Mouse (Mus musculus): ENCODE measurements at regions not wholly inside any gene's neighbourhood (a gene's known extent, or its start where the extent isn't known, plus 50 kb on each side); places are given as distances from the start of the nearest gene placed in this dataset.

DNA sequence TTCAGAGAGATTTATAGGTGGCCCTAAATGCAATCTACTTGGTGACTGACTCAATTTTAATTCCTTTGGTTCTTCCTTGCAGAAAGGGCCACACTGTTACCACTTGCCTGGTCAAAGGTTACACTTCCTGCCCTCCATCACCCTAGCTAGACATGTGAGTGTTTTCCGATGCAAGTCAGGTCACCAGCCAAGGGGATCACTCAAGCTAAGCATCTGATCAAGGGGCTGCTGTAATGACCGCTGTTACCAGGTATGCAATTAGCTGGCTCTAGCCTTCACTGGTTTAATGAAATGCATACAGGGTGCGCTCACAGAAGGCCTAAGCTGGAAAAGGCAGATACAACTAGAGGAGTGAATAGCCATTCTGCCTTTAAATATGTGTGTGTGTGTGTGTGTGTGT, 105.1 kb downstream of the Mtx2 start:
- DNase-seq (ENCODE audit: low spot score) = no peak

DNA sequence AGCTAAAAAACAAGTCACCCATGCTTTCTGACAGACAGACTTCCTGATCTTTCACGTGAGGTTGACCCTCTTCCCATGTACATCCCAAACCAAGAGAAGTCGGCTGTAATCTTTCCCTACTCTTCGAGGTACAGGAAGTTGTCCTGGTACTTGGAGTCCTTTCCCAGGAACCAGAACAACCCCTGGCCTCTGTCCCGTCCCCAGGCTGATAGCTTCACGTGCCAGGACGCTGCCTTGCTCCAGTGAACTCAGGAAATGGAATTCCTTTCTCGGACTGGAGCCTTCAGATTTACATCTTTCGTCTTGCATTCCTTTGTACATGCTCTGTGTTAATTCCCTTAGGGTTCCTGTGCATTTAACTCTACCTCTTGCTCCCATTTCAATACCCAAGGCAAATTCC, 107.6 kb downstream of the Mtx2 start:
- peak; percentile 53 for DNase-seq (ENCODE audit: low spot score)

DNA sequence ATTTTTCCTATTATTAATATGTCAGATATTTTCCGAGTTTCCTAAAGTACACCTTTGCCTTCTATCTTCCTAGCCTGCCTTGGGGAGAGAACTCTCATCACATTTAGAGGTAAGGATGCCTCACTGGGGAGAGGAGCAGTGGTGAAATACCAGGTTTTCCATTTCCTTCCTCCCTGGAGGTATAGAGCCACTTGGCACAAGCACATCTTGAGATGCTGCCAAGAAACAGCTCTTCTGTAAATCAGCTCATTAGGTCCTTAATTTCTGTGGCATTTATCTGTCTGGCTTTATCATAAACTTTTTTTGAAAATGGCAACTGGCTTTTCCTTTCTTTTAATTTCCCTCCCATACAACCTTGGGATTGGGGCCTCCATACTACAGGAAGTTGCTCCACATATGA, 108.2 kb downstream of the Mtx2 start:
- no peak for DNase-seq (ENCODE audit: low spot score)

DNA sequence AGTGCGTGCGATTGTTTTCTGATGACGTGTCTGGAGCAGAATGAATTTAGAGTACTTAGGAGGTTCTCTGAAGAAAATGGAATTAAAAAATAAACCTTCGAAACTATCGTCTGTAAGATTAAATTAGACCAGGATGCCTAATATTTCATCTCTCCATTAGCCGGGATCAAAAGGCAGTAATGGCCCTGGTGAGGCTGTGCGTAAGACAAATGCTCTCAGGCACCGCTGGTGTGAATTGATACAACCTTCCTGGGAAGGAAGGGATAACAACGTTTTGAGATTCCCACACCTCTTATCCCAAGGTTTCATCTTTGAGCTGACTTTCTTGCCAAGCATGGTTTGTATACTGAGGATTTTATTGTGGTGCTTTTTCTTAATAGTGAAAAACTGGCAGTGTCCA, 113.1 kb downstream of the Mtx2 start:
- no peak for DNase-seq (ENCODE audit: low spot score)

DNA sequence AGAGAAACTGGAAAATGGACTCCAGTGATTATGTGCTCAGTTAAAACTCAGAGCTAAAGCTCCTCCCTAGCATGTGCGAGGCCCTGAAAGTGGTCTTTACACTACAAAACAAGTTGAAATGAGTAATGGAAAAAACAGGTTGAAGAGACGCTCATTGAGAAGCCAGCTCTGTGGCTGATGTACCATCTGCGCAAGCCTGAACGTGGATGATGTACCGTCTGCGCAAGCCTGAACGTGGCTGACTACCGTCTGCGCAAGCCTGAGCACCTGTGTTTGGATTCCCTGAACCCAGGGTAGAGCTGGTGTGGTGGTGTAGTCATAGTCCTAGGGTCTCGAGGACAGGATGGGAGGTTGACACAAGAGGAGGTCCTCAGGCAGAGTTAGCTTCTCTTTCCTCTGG, 116.4 kb downstream of the Mtx2 start:
- DNase-seq (ENCODE audit: low spot score) = no peak

DNA sequence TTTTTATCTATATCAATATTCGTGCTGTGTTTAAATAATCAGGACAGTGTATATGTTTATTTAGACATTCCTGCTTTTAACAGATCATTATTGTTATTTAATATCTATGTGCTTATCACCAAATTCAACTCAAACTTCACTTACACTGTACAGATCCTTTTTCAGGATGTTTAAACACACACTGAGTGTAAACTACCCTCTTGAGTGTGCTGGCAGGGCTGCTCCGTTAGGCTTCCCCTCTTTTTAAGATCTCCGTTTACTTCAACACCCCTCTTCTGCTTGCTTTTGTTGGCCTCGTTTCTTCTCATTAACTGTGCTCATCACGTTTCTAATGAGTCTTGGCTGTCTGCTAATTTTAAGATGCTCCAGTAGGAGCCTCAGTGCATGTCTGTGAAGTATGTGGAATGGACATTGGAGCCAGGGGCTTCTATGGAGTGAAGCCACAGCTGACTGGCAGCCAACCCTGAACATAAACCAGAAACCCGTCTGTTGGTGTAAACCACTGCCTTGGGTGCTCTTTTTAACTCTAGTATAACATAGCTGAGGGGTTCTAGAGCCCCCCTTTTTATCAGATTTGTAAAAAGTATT, 117.1 kb downstream of the Mtx2 start:
- no peak for DNase-seq (ENCODE audit: low spot score)

DNA sequence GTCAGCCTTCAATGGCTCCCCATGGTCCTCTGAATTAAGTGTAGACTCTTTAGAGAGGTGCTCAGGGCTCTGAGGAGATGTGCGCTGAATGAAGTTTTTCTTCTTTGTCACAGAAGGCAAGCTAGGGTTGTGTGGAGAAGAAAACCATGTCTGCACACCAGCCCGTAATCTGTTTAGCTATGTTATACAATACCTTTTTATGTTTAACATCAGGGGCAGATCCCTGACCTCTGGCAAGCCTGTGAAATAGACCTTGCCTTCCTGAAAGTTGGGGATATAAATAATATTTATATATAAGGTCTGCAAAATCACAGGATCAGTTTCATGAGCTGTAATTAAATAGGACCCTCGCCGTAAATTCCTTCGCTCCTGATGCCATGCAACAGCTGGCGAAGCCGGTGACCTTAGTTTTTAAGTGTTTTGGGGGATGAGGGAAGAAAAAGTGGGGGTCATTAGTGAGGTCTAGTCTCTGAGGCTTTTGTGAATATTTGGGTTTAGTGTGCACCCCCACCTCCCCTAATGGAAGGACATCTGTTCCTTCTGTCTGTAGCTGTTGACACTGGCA, 119.7 kb downstream of the Mtx2 start:
- DNase-seq (ENCODE audit: low spot score) = no peak

DNA sequence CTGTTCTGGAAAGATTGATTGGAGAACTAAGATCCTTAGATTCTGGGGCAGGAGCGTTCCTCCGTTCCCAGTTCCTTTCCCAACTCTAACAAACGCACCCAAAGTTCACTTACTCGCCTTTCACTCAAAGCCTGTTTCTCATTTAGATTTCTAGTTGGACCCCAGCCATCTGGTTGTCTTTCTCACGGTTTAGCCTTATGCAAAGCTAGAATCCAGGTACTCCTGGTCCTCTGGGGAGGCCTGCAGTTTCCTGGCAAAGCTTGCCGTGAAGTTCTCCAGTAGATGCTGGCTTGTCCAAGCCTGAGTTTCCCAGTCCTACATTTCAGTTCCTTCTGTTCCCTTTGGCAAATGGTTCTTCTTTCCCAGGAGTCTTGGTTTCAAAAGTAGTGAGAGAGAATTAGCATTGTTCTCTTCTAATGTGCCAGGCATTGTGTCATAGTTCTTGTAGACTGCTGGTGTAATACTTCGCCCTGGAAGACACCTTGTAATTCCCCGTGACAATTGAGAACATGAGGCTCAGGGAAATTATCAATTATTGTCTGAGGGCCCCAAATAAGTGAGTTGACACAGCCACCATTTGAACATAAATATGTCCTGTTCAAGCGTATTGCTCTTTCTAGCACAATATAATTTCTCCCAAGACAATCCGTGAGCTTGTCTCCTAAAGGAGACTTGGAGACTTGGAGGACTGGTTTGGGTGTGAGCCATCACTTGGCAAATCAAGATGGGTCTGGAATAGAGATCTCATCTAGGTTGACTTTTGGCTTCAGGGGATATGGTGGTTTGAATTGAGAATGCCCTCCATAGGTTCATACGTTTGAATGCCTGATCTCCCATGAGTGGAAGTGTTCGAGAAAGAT, 126.0 kb downstream of the Mtx2 start:
- no peak for DNase-seq (ENCODE audit: low spot score)

DNA sequence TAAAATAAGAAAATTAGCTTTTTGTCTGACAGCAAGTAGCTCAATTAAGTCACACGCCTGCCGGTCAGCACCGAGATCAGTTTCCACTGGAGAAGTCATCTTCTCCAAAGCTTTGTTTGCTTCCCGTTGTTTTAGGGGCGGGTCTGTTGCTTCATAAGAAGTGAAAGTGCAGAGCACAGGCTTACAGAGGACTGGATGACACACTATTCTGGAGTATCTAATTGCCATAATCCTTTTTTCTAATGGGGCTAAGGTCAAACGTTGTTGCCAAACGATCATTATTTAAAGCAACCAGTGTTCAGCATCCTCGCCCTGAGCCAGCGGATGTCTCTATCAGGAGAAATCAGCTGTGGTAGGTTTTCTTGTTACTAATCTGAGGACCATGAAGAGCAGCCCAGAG, 128.5 kb downstream of the Mtx2 start:
- no peak for DNase-seq (ENCODE audit: low spot score)

DNA sequence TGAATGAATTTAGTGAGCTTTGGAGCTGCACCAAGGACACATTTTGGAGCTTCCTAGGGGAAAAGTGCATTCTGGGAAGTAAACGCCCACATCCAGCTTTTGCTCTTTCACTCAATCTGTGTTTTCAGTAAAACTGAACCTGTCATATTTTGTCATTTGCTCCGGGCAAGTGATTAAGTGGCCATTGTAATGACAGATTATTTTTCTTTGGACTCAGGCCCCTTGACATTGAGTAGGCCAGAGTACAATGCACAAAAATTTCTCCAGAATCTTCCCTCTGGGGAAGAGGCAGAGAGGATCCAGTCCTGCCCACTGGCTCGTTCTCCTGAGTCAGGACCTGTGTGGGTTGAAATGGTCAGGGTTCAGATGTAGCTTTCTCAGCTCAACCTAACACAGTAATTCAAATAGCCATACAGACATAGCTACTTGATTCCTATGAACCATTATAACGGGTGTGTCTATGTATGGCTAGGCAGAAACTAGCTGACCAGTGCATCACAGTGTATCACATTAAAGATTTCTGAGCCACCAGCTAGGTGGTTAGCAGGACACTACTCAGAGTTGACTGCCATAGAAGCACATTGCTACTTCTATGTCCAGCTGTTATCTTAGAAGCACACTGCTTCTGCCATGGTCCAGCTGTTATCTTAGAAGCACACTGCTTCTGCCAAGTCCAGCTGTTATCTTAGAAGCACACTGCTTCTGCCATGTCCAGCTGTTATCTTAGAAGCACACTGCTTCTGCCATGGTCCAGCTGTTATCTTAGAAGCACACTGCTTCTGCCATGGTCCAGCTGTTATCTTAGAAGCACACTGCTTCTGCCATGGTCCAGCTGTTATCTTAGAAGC, 129.9 kb downstream of the Mtx2 start:
- no peak for DNase-seq (ENCODE audit: low spot score)

DNA sequence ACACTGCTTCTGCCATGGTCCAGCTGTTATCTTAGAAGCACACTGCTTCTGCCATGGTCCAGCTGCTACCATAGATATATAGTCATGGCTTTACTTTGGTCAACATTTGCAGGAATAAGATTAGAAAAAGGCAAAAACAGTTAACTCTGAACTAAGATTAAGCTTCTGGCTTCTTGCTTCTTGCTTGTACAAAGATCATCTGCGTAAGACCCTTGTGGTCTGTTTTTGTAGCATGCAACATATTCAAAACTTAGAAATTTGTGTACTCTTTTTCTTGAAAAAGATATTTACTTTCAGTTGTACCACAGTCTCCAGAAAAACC, 130.5 kb downstream of the Mtx2 start:
- DNase-seq (ENCODE audit: low spot score) = no peak

DNA sequence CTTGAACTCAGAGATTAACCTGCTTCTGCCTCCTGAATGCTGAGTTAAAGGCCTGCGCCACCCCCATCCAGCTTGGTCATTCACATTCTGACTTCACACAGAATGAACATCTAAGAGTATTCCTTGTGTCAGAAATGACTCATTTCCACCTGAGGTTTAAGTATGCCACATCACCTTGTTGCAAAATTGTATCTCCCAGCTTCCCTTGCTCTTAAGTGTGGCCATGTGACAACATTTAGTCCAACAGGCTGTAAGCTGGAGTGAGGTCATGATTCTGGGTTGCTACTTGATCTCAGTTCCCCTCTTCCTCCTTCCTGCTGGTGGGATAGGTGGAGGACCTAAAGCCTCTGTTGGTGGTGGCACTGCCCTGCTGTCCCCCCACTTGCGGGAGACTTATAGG, 131.0 kb downstream of the Mtx2 start:
- DNase-seq (ENCODE audit: low spot score) = no peak

DNA sequence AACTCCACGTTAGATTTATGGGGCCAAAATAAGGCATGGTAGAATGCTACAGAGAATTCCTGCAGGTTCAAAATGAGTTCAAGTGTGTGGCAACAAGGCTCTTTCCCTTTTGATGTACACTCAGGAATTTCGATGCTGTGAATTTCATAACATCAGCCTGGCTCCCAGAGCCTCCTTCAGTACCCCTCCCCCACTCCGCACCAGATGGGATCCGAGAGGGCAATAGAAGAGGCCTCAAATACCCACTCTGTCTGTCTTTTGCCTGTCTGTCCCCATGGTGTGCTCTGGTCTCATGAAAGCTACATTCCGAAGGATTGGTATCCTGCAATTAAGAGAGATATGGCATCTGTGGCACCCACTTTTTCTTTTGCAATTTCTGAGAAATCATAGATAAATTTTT, 134.3 kb downstream of the Mtx2 start:
- no peak for DNase-seq (ENCODE audit: low spot score)

DNA sequence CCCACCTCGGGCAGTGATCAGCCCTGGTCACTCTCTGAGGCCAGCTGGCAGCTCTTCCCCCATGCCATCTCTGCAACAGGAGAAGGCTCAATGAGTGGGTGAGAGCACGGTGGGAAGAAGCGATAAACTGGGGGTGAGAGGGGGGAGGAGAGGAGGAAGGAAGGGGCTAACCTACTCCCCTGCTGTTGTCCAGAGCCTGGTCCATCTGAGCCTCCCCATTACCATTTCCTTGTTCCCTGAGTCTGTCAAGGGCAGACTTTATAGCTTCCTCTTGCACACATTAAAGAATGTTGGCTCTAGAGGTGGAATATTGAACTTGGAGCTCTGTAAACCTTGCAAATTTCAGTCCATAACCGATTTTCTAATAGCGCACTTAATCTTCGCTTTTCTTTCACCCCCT, 136.8 kb downstream of the Mtx2 start:
- no peak for DNase-seq (ENCODE audit: low spot score)

DNA sequence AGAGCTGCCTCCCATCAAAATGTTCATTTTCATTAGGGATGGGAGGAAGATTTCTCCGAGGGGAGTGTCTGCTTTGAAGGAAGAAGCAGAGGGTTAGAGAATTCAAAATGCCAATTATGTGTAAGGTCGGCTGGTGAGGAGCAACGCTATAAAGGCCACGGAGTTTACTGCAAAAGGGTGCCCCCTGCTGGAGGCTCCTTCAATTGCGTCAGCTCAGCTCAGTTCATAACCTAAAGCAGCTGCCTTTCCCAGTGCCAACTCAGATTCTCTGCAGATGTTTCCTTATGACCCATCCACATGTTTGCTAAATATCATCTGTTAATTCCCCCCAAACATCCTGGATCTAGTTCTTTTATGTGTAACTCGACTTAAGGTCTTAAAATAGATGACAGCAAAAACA, 138.8 kb downstream of the Mtx2 start:
- peak; percentile 93 for DNase-seq (ENCODE audit: low spot score)

DNA sequence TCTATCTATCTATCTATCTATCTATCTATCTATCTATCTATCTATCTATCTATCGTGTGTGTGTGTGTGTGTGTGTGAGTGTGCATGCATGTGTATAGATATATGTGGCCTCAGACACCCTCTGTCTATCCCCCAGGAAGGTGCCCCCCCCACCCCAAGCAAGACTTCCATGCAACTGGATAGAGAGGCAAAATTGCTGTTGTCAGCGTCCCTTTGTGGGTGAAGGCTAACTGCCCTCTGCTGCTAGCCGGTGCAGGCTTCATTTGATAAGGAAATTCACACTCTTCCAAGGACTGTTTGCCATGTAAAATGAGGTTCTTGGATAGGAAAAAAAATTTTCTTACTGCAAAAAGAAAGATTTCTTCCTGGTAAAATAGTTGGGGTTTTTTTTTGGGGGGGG, 139.4 kb downstream of the Mtx2 start:
- no peak for DNase-seq (ENCODE audit: low spot score)

DNA sequence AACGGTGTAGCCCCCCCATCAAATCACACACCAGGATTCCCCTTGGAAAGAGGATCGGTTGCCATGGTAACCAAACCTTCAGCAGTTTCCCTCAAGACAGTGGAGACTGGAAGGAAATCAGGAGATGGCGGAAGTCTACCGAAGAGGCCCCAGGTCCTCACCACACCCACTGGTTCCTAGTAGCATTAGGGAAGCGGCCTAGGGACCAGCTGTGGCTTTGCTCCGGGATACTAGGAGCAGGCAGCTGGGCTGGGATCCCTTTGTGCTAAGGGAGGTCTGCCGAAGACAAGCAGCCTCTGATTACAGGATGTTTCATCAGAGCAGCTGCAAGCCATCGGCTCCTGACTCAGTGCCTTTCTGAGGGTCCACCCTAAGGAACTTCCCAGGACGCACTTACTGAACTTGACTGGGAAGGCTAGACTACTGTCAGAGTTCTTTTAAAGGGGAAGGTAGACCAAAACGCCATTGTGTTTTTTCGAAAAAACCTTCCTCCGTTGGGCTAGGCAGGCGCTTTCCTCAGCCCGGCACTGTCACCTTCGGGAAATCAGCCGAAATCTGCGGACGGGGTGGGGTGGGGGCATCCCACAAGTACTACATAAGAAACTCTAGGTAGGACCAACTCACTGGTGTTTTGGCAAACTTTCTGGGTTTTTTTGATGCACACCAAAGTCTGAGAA, 139.9 kb downstream of the Mtx2 start:
- peak; percentile 51 for DNase-seq (ENCODE audit: low spot score)

DNA sequence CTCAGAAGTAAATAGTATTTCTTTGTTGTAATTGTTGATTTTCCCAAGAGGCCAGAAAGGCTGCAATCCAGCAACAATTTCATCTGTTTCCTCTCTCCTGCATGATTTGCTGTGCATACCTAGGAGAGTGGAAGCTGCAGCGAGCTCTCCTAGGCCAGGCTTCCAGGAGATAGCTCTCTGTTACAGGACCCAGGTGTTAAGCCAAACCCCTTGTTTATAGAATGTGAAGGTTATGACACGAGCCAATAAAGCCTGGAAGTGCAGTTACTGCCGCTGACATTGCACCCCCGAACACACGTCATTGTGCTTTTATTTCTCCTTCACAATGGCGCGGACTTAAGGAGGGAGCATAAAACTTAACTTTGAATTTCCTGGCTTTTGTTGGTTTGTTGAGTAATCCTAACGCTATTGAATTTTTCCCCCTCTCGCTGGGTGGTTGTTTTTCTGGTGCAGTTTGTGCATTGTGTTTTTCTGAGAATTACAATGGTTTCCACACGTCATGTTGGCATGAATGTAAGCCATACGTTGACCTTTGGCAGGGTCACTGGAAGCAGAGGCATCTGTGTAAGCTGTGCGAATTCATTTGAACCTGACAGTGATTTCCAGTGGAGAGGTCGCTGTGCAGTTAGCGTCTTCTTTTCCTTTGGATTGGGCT, 145.1 kb downstream of the Mtx2 start:
- no peak for DNase-seq (ENCODE audit: low spot score)

DNA sequence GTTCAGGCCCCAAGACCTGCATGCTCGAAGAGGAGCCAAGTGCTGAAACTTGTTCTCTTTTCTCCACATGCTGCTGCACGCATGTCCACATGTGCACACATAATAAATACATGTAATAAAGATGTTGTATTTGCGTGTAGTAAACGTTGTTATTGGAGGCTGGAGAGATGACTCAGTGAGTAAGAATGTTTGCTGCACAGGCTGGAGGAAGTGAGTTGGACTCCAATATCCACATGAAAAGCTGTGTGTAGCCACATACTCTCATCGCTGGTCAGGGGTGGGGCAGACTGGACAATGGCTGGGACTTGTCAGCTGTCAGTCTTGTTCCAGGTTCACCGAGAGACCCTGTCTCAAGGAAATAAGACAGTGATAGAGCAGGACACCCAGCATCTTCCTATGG, 147.8 kb downstream of the Mtx2 start:
- no peak for DNase-seq (ENCODE audit: low spot score)

DNA sequence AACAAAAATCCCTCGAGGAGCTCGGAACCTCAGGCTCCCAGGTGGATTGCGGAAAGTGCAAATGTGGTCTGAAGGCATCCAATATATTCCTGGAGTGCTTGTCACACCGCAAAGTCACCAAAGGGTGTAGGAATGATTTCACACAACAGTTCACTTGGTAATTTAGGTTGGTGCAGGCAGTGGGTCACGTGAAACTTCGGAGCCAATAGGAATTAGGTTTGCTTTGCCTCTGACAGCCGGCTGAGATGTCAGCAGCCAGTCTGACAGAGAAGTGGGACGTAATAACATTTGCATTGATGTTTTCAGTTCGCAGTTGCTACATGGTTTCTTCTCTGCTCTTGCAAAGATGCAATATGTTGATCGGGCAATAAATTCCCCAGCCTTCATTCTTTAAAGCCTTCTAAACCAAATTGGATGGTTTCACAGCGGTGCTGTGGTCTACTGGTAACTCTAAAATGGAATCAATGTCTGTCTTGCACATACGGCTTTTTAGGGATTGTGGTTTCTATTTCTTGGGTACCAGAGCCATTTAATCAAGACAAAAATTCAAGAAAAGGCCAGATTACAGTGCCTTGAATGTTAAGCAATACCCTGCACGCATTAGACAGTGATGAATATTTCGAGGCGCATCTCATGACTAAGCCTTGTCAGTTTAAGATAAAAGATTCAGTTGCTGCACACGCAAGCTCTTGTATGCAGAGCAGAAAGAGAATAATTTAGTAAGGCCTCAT, 149.2 kb downstream of the Mtx2 start:
- DNase-seq (ENCODE audit: low spot score) = no peak

DNA sequence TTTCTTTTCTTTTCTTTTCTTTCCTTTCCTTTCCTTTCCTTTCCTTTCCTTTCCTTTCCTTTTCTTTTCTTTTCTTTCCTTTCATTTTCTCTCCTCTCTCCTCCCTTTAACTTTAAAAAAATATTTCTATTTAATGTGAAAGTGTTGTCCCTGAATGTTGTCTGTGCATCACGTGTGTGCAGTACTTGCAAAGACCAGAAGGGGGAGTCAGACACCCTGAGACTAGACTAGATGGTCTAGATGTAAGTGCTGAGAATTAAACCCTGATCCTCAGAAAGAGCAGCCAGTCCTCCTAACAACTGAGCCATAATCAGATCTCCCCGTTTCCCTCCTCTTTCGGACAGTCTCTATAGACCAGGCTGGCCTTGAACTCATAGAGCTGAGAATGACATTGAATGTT, 151.7 kb downstream of the Mtx2 start:
- no peak for DNase-seq (ENCODE audit: low spot score)

Data from testis, postnatal 10 days (tissue).